Mouse (Mus musculus): ENCODE measurements at regions not wholly inside any gene's neighbourhood (a gene's known extent, or its start where the extent isn't known, plus 50 kb on each side); places are given as distances from the start of the nearest gene placed in this dataset.

DNA sequence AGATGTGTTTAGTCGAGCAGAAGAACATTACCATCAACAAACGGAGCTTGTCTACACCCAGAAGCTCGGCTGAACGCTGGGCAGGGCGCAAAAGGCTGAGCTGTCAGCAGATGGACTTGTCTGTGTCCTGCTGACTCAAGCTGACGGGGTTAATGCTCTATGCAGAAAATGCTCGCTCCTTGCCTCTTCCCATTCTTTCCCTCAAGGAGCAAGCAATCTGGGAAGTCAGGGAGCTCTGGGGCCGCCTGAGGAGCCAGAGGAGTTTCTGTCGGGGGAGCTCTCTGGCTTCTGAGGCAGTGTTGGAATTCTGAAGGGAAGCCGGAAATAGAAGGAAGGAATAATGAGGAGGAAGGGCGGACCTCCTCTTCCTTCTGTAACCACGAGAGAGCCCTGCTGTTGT is 289.3 kb upstream of the G2e3 start:
- Histone ChIP-seq H3K27me3 (ENCODE audit: control insufficient read depth, insufficient read depth, low read depth, low read length) (no peaks in the 10 kb centered on the region), H3K9ac (ENCODE audit: low read depth, low read length) (no peak overlapping the region), H3K27ac (ENCODE audit: low read length) (no peak overlapping the region), H3K9me3 (replicated peaks; ENCODE audit: control insufficient read depth, low read length, poor library complexity, severe bottlenecking) (no peaks in the 10 kb centered on the region), H3K4me1 (ENCODE audit: control insufficient read depth, insufficient read depth, low read length) (no peaks in the 10 kb centered on the region), H3K4me2 (ENCODE audit: low read length) (peak overlapping the region; percentile 23; the same call in 1 of the 2 replicates), H3K36me3 (ENCODE audit: control insufficient read depth, insufficient read depth, low read length) (no peaks in the 10 kb centered on the region), H3K4me3 (ENCODE audit: low read depth, low read length) (no peak overlapping the region)
- ATAC-seq = no peak
- WGBS = 21% methylated on average over 12 of the region's 12 CpGs

DNA sequence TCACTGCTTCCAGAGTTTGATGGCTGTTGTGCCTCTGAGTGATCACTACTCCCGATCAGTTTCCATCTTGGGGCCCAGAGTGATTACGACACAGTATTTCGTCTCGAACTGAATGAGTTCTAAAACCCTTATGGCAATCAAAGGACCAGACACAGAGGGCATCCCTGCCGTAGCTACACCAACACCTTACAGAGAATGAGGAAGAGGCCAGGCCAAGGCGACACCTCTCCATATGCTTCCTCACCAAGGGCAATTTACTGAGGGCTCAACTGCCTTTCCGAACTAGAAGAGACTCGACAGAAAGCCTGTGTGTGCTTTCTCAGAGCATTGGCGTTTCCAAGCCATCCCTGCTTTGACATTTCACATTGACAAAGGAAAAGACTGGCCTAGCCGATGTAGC is 289.8 kb upstream of the G2e3 start:
- no peak overlapping the region for H3K4me3 ChIP-seq (ENCODE audit: low read depth, low read length)
- H3K27ac ChIP-seq (ENCODE audit: low read length) = no peak overlapping the region
- WGBS = 76% methylated on average over 10 of the region's 10 CpGs
- H3K4me2 ChIP-seq (ENCODE audit: low read length) = peak overlapping the region; percentile 23; the same call in 1 of the 2 replicates
- H3K36me3 ChIP-seq (ENCODE audit: control insufficient read depth, insufficient read depth, low read length) = no peaks in the 10 kb centered on the region
- no peaks in the 10 kb centered on the region for H3K4me1 ChIP-seq (ENCODE audit: control insufficient read depth, insufficient read depth, low read length)
- H3K9me3 ChIP-seq (replicated peaks; ENCODE audit: control insufficient read depth, low read length, poor library complexity, severe bottlenecking) = no peaks in the 10 kb centered on the region
- H3K27me3 ChIP-seq (ENCODE audit: control insufficient read depth, insufficient read depth, low read depth, low read length) = no peaks in the 10 kb centered on the region
- no peak for ATAC-seq
- H3K9ac ChIP-seq (ENCODE audit: low read depth, low read length) = no peak overlapping the region

DNA sequence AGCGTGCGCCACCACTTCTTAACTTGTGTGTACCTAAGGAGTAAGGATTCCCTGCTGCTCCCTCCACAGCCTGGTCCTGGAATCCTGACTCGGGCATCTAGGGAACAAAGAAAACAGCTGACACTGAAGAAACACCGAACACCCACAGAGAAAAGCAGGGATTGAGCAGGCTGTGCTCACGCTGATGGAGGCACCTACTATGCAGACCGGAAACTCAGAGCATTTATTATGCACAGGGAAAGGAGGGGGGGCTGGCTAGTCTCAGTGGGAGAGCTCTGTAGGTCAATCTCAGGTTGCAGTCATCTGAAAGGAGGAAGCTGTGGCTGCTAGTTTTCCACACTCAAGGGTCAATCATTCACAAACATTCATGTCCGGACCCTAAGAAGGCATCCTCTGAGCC is 300.7 kb upstream of the G2e3 start:
- Histone ChIP-seq H3K36me3 (ENCODE audit: control insufficient read depth, insufficient read depth, low read length) (no peaks in the 10 kb centered on the region), H3K4me2 (ENCODE audit: low read length) (no peak overlapping the region), H3K4me1 (ENCODE audit: control insufficient read depth, insufficient read depth, low read length) (no peaks in the 10 kb centered on the region; the same call in 1 of the 2 replicates), H3K27me3 (ENCODE audit: control insufficient read depth, insufficient read depth, low read depth, low read length) (no peaks in the 10 kb centered on the region), H3K9ac (ENCODE audit: low read depth, low read length) (no peak overlapping the region), H3K27ac (ENCODE audit: low read length) (no peak overlapping the region), H3K9me3 (replicated peaks; ENCODE audit: control insufficient read depth, low read length, poor library complexity, severe bottlenecking) (no peaks in the 10 kb centered on the region), H3K4me3 (ENCODE audit: low read depth, low read length) (no peak overlapping the region)
- ATAC-seq = no peak
- WGBS = 50% methylated on average over 7 of the region's 7 CpGs

DNA sequence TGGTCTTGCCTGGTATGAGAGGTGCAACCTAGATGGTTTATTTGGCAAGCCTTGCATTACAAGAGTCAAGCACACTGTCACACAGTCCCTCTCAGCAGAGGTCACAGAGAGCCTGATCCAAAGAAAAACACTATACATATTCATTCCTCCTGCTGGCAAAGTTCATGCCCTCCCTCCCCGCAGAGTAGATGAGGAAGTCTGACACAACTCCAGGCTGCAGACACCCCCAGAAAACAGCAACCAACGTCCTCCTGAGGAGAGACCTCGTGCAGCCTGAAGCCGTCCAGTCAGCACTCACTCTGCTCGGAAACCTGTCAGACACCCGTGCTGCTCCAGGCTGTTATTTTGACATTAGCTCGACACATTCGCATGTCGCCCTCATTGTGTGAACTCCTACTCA is 302.4 kb upstream of the G2e3 start:
- no peaks in the 10 kb centered on the region for H3K27me3 ChIP-seq (ENCODE audit: control insufficient read depth, insufficient read depth, low read depth, low read length)
- no peaks in the 10 kb centered on the region for H3K36me3 ChIP-seq (ENCODE audit: control insufficient read depth, insufficient read depth, low read length)
- H3K9ac ChIP-seq (ENCODE audit: low read depth, low read length) = no peak overlapping the region
- H3K4me1 ChIP-seq (ENCODE audit: control insufficient read depth, insufficient read depth, low read length) = no peaks in the 10 kb centered on the region; the same call in 1 of the 2 replicates
- ATAC-seq = no peak; the same call in 1 of the 2 replicates
- H3K9me3 ChIP-seq (replicated peaks; ENCODE audit: control insufficient read depth, low read length, poor library complexity, severe bottlenecking) = no peaks in the 10 kb centered on the region
- H3K4me3 ChIP-seq (ENCODE audit: low read depth, low read length) = no peak overlapping the region
- 38% methylated on average over 9 of the region's 9 CpGs for WGBS
- no peak overlapping the region for H3K4me2 ChIP-seq (ENCODE audit: low read length)
- no peak overlapping the region for H3K27ac ChIP-seq (ENCODE audit: low read length)

DNA sequence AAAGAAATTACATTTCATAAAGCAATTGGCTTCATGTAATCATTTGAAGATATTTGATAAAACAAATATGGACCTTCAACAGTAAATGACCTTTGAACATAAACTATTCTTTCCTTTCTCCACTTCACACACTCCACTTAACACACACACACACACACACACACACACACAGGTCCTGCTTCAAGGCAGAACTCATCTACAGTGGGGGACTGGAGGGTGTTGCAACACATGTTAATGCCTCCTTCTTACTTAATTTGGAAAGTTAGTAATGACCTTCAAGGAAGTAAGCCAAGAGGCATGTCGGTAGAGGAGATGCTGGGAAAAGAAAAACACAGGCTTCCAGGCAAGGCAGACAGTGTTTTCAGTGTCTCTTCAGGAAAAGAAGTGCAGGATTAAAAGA is 302.8 kb upstream of the G2e3 start:
- no peak overlapping the region for H3K27ac ChIP-seq (ENCODE audit: low read length)
- H3K9ac ChIP-seq (ENCODE audit: low read depth, low read length) = no peak overlapping the region
- no peak for ATAC-seq
- WGBS = 30% methylated on average over 1 of the region's 1 CpGs
- H3K27me3 ChIP-seq (ENCODE audit: control insufficient read depth, insufficient read depth, low read depth, low read length) = no peaks in the 10 kb centered on the region
- H3K4me3 ChIP-seq (ENCODE audit: low read depth, low read length) = no peak overlapping the region
- H3K4me1 ChIP-seq (ENCODE audit: control insufficient read depth, insufficient read depth, low read length) = no peaks in the 10 kb centered on the region; the same call in 1 of the 2 replicates
- H3K36me3 ChIP-seq (ENCODE audit: control insufficient read depth, insufficient read depth, low read length) = no peaks in the 10 kb centered on the region
- no peaks in the 10 kb centered on the region for H3K9me3 ChIP-seq (replicated peaks; ENCODE audit: control insufficient read depth, low read length, poor library complexity, severe bottlenecking)
- H3K4me2 ChIP-seq (ENCODE audit: low read length) = no peak overlapping the region

DNA sequence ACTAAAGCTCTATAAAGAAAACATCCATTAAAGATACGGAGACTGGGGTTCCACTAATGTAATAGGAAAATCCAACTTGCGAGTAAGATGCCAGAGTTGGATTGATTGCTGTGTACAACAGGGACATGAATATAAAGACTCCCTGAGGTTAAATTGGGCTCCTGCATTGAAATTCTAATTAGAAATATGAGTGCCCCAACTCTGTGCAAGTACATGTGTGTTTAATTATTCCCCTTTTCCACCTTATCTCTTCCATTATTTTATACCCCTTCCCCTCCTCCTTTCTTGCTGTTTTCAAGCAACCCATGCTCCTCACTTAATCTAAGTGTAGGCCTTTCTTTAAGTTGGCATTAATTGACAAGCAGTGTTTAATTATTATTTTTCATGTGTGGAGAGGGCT is 315.7 kb upstream of the G2e3 start:
- Histone ChIP-seq H3K27ac (ENCODE audit: low read length) (no peak overlapping the region), H3K9me3 (replicated peaks; ENCODE audit: control insufficient read depth, low read length, poor library complexity, severe bottlenecking) (no peaks in the 10 kb centered on the region), H3K9ac (ENCODE audit: low read depth, low read length) (no peak overlapping the region), H3K27me3 (ENCODE audit: control insufficient read depth, insufficient read depth, low read depth, low read length) (no peaks in the 10 kb centered on the region), H3K4me3 (ENCODE audit: low read depth, low read length) (no peak overlapping the region), H3K4me2 (ENCODE audit: low read length) (no peak overlapping the region), H3K4me1 (ENCODE audit: control insufficient read depth, insufficient read depth, low read length) (peaks cover 8% of the 10 kb centered on the region), H3K36me3 (ENCODE audit: control insufficient read depth, insufficient read depth, low read length) (no peaks in the 10 kb centered on the region)
- ATAC-seq = no peak
- WGBS = 54% methylated on average over 2 of the region's 2 CpGs

DNA sequence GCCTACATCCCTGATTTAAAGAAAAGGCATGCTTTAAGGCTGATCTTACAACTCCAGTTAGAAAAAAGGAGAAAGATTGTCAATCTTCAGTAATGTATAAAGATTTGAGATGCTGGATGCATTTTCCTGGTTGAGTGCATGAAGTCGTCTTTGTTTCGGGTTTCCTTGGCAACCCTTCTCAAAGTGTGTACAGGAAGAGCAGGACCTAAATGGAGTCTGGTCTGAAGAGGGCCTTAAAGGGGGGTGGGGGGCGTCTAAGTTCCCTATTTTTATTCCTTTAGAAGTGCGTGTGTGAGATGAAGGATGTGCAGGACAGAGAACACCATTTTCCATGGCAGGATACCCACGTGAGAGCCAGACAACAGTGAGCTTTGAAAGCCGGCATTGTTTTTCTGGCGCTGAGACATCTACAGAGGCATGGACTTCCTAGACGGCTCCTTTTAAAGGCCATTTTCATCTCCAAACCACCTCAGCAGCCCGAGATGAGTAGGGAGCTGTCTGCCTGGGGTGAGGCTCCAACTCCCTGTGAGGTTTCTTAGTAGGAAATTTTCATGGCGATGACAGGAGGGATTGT is 319.2 kb upstream of the G2e3 start:
- ATAC-seq = peak; percentile 79
- Histone ChIP-seq H3K9ac (ENCODE audit: low read depth, low read length) (peak overlapping the region; percentile 34; the same call in 1 of the 2 replicates), H3K4me2 (ENCODE audit: low read length) (peak overlapping the region; percentile 30), H3K27me3 (ENCODE audit: control insufficient read depth, insufficient read depth, low read depth, low read length) (no peaks in the 10 kb centered on the region), H3K4me1 (ENCODE audit: control insufficient read depth, insufficient read depth, low read length) (peaks cover 8% of the 10 kb centered on the region), H3K27ac (ENCODE audit: low read length) (peak overlapping the region; percentile 42), H3K36me3 (ENCODE audit: control insufficient read depth, insufficient read depth, low read length) (no peaks in the 10 kb centered on the region), H3K9me3 (replicated peaks; ENCODE audit: control insufficient read depth, low read length, poor library complexity, severe bottlenecking) (no peaks in the 10 kb centered on the region), H3K4me3 (ENCODE audit: low read depth, low read length) (no peak overlapping the region)
- WGBS = 15% methylated on average over 10 of the region's 10 CpGs

DNA sequence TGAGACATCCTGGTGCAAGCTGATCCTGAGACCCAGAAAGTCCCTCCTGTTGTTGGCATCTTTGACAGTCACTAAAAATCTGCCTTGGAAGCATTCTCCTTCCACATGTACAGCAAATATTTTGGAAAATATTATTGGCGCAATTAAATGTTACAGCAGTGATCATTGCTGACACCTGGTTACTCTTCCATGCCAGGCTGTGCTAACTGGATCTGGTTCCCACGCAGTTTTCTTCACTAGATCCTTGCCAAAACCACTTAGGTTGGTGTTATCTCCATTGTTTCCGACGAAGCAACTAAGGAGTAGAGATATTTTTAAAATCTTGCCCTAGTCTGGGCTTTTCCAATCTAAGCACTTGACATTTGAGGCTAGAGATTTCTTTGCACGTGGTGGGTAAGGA is 321.8 kb upstream of the G2e3 start:
- Histone ChIP-seq H3K27me3 (ENCODE audit: control insufficient read depth, insufficient read depth, low read depth, low read length) (no peaks in the 10 kb centered on the region), H3K9ac (ENCODE audit: low read depth, low read length) (no peak overlapping the region), H3K4me2 (ENCODE audit: low read length) (no peak overlapping the region), H3K4me1 (ENCODE audit: control insufficient read depth, insufficient read depth, low read length) (peaks cover 8% of the 10 kb centered on the region), H3K27ac (ENCODE audit: low read length) (no peak overlapping the region), H3K36me3 (ENCODE audit: control insufficient read depth, insufficient read depth, low read length) (no peaks in the 10 kb centered on the region), H3K4me3 (ENCODE audit: low read depth, low read length) (no peak overlapping the region), H3K9me3 (replicated peaks; ENCODE audit: control insufficient read depth, low read length, poor library complexity, severe bottlenecking) (no peaks in the 10 kb centered on the region)
- ATAC-seq = no peak
- WGBS = 87% methylated on average over 5 of the region's 5 CpGs

DNA sequence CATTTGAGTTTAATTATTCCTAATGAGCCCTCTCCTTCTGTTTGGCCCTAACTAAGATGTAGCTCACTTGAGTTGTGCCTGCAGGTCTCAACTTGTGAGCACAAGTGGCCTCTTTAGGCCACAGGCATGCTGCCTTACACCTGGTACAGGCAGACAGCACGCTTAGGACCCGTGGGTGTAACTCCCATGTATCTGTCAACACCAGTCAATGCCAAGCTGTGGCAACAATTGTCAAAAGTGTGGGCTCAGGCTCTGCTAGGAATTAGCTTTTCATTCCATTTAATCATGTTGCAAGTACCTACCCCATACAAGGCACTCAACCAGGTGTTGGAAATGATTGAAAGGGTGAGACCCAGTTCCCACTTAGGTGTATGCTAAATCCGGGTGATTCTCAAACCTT is 322.3 kb upstream of the G2e3 start:
- Histone ChIP-seq H3K9me3 (replicated peaks; ENCODE audit: control insufficient read depth, low read length, poor library complexity, severe bottlenecking) (no peaks in the 10 kb centered on the region), H3K4me2 (ENCODE audit: low read length) (no peak overlapping the region), H3K36me3 (ENCODE audit: control insufficient read depth, insufficient read depth, low read length) (no peaks in the 10 kb centered on the region), H3K4me3 (ENCODE audit: low read depth, low read length) (no peak overlapping the region), H3K27ac (ENCODE audit: low read length) (no peak overlapping the region), H3K9ac (ENCODE audit: low read depth, low read length) (no peak overlapping the region), H3K27me3 (ENCODE audit: control insufficient read depth, insufficient read depth, low read depth, low read length) (no peaks in the 10 kb centered on the region), H3K4me1 (ENCODE audit: control insufficient read depth, insufficient read depth, low read length) (peaks cover 8% of the 10 kb centered on the region)
- WGBS = 79% methylated on average over 3 of the region's 3 CpGs
- ATAC-seq = no peak
